Mouse (Mus musculus): Measurements from ENCODE around the gene Taz. TPM values are rescaled to one million over a fixed set of nuclear protein-coding genes. Genes with fewer than 3 reads are reported as not detected.

Gene Taz
- 84.0 and 87.7 TPM in 2 replicates for polyA plus RNA-seq (2015; fragmentation: Nextera tagmentation; extraction: Ambion mirVana)

- H3K9ac ChIP-seq (replicated peaks) = peak within 1 kb of the TSS; percentile 60
- ATAC-seq (ENCODE audit: low FRiP score) = peak; percentile 65
- H3K27ac ChIP-seq (replicated peaks) = peak within 1 kb of the TSS; percentile 85
- peak within 1 kb of the TSS; percentile 60 for H3K4me3 ChIP-seq (replicated peaks)
- H3K27me3 ChIP-seq (replicated peaks) = no peaks in the 10 kb centered on the region
- 21% methylated on average over 16 of the region's 16 CpGs for WGBS
- H3K36me3 ChIP-seq = no peaks in the 10 kb centered on the region
- peak within 1 kb of the TSS; percentile 67 for H3K4me2 ChIP-seq
- H3K4me1 ChIP-seq = peaks cover 19% of the 10 kb centered on the region
- no peaks in the 10 kb centered on the region for H3K9me3 ChIP-seq (replicated peaks)
Observed at GRCm38 (mm10) chrX:74281732-74282394, at the start of gene Taz, which contains the start of gene Dnase1l1. Gene Taz, plus strand, starts transcription at chrX:74281912. Gene Dnase1l1, minus strand, starts transcription at chrX:74282337.

DNA sequence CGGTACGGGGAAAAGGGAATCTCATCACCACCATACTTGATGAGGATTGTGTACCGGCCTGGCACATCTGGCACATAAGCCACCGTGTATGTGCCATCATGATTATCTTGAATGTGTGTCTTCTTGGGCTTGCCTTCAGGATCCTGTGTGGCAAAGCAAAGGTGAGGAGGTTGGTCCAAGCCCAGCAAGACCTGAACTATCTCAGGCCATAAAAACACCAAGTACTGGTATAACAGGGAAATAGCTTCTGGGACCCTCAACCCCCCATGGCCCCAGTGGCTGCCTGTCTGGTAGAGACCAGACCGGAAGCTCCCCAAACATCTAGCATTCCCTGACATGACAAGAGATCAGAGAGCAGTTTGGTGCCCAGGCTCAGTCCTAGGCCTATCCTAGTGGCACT, 48.5 kb upstream of the Taz start:
- no peaks in the 10 kb centered on the region for H3K27me3 ChIP-seq (replicated peaks)
- WGBS = 94% methylated on average over 5 of the region's 5 CpGs
- peaks cover 80% of the 10 kb centered on the region for H3K36me3 ChIP-seq
- no peak overlapping the region for H3K9ac ChIP-seq (replicated peaks)
- no peak overlapping the region for H3K4me2 ChIP-seq
- H3K4me3 ChIP-seq (replicated peaks) = no peak overlapping the region
- ATAC-seq (ENCODE audit: low FRiP score) = no peak
- H3K9me3 ChIP-seq (replicated peaks) = no peaks in the 10 kb centered on the region
- no peaks in the 10 kb centered on the region for H3K4me1 ChIP-seq
- H3K27ac ChIP-seq (replicated peaks) = no peak overlapping the region

DNA sequence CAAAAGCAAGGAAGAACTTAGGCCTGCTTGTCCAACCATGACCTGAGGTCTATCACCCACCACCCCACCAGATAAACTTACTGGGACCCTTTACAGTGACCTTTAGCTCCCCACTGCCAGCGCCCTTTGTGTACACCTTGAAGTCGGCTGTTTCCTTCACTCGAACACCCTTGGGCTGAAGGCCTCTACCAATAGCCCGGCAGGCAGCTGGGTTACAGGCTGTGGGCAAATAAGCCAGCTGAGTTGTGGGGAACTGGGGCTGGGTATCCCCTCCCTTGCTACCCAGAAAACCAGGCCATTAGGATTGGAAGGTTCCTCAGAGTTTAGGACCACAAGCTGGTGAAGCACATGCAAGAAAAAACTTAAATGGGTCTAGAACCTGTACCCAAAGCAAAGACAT, 41.4 kb upstream of the Taz start:
- H3K4me2 ChIP-seq = no peak overlapping the region
- no peaks in the 10 kb centered on the region for H3K27me3 ChIP-seq (replicated peaks)
- H3K4me3 ChIP-seq (replicated peaks) = no peak overlapping the region
- H3K27ac ChIP-seq (replicated peaks) = no peak overlapping the region
- peaks cover 59% of the 10 kb centered on the region for H3K36me3 ChIP-seq
- H3K4me1 ChIP-seq = peaks cover 11% of the 10 kb centered on the region
- H3K9me3 ChIP-seq (replicated peaks) = no peaks in the 10 kb centered on the region
- 91% methylated on average over 4 of the region's 4 CpGs for WGBS
- H3K9ac ChIP-seq (replicated peaks) = no peak overlapping the region
- ATAC-seq (ENCODE audit: low FRiP score) = no peak

- peak overlapping the region; percentile 54 for H3K4me3 ChIP-seq (replicated peaks)
Observed at GRCm38 (mm10) chrX:74243396-74243795, 38.3 kb upstream of the Taz start.

DNA sequence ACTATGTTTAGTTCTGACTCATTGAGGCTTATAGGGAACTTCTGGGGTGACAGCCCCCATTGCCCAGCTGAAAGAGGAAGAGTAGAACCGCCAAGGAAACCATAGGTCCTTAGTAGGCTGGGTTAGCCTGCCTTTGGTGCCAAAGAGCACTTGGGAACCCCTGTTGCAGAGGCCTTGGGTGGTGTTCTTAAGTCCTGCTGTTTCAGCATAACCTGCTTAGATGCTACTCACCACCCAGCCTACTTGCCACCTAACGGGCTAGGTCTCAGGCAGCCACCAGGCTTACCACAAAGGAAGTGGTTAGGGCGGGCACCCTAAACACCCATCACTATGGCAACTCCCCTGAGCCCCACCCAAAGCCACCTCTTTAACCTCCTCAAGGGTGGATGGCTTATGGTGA, 37.9 kb upstream of the Taz start:
- no peak for ATAC-seq (ENCODE audit: low FRiP score)
- Histone ChIP-seq H3K27ac (replicated peaks) (no peak overlapping the region), H3K27me3 (replicated peaks) (no peaks in the 10 kb centered on the region), H3K9ac (replicated peaks) (no peak overlapping the region; the same call in 1 of the 2 replicates), H3K4me2 (peak overlapping the region; percentile 60), H3K36me3 (peaks cover 38% of the 10 kb centered on the region), H3K4me3 (replicated peaks) (peak overlapping the region; percentile 54), H3K9me3 (replicated peaks) (no peaks in the 10 kb centered on the region), H3K4me1 (peaks cover 11% of the 10 kb centered on the region)
- WGBS = 71% methylated on average over 3 of the region's 3 CpGs

More at GRCm38 (mm10) chrX:74243396-74243795, 38.3 kb upstream of the Taz start:
- H3K36me3 ChIP-seq = peaks cover 38% of the 10 kb centered on the region
- no peak overlapping the region for H3K27ac ChIP-seq (replicated peaks)
- H3K27me3 ChIP-seq (replicated peaks) = no peaks in the 10 kb centered on the region
- no peak overlapping the region; the same call in 1 of the 2 replicates for H3K9ac ChIP-seq (replicated peaks)
- H3K9me3 ChIP-seq (replicated peaks) = no peaks in the 10 kb centered on the region
- H3K4me2 ChIP-seq = peak overlapping the region; percentile 60
- peaks cover 11% of the 10 kb centered on the region for H3K4me1 ChIP-seq
- 86% methylated on average over 2 of the region's 2 CpGs for WGBS
- no peak for ATAC-seq (ENCODE audit: low FRiP score)

DNA sequence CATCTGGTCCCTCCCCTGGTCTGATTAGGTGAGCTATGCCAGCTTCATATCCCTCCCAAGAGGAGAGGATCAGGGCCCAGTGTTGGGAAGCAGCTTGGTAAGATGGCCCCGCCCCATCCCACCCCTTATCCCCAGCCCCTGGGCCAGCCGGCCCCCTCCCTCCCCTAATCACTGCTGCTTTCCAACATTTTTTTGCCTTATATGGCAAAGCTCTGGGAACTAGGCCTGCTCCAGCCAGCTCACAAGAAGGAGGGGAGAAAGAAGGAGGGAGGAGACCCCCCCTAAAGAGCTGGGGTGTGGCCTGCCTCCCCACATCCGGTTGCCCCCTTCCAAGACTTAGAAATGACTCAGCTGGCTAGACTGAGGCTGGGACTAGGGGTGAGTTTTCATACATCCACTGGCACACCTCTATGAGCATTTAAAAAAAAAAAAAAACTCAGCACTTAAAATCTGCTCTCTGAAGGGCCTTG, 37.1 kb upstream of the Taz start:
- 36% methylated on average over 3 of the region's 3 CpGs for WGBS
- no peaks in the 10 kb centered on the region for H3K27me3 ChIP-seq (replicated peaks)
- H3K36me3 ChIP-seq = peaks cover 30% of the 10 kb centered on the region
- peak overlapping the region; percentile 60 for H3K4me2 ChIP-seq
- H3K27ac ChIP-seq (replicated peaks) = peak overlapping the region; percentile 89
- ATAC-seq (ENCODE audit: low FRiP score) = peak; percentile 18
- peak overlapping the region; percentile 54 for H3K4me3 ChIP-seq (replicated peaks)
- H3K4me1 ChIP-seq = peaks cover 15% of the 10 kb centered on the region
- H3K9ac ChIP-seq (replicated peaks) = peak overlapping the region; percentile 65
- no peaks in the 10 kb centered on the region for H3K9me3 ChIP-seq (replicated peaks)

- 32% methylated on average over 1 of the region's 1 CpGs for WGBS
- peak overlapping the region; percentile 54 for H3K4me3 ChIP-seq (replicated peaks)
- no peaks in the 10 kb centered on the region for H3K9me3 ChIP-seq (replicated peaks)
- ATAC-seq (ENCODE audit: low FRiP score) = no peak
- no peaks in the 10 kb centered on the region for H3K27me3 ChIP-seq (replicated peaks)
- H3K9ac ChIP-seq (replicated peaks) = peak overlapping the region; percentile 65
- peaks cover 15% of the 10 kb centered on the region for H3K4me1 ChIP-seq
- H3K27ac ChIP-seq (replicated peaks) = peak overlapping the region; percentile 89
- peak overlapping the region; percentile 60 for H3K4me2 ChIP-seq
- H3K36me3 ChIP-seq = peaks cover 25% of the 10 kb centered on the region
Observed at GRCm38 (mm10) chrX:74245107-74245506, 36.6 kb upstream of the Taz start.

DNA sequence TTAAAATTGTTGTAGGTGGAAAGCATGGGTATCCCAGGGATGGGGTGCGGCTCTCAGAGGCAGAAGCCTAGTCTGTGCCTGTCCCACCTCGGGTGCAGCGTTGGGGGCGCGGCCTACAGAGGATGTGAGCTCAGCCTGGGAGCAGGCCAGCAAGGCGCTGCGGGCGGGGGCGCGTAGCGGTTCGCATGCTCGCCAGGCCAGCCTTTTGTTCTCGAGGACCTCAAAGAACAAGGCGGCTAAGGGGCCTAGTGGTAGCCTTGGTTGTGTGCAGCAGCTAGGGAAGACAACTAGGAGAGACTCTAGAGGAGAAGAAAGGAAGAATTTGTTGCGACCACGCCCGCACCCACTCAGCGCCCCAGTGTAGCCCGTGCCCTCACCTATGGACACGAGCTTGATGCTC, 36.0 kb upstream of the Taz start:
- H3K9me3 ChIP-seq (replicated peaks) = no peaks in the 10 kb centered on the region
- peak overlapping the region; percentile 65 for H3K9ac ChIP-seq (replicated peaks)
- peak overlapping the region; percentile 54 for H3K4me3 ChIP-seq (replicated peaks)
- ATAC-seq (ENCODE audit: low FRiP score) = peak; percentile 60
- peak overlapping the region; percentile 89 for H3K27ac ChIP-seq (replicated peaks)
- WGBS = 23% methylated on average over 17 of the region's 21 CpGs
- peaks cover 19% of the 10 kb centered on the region for H3K36me3 ChIP-seq
- no peaks in the 10 kb centered on the region for H3K27me3 ChIP-seq (replicated peaks)
- H3K4me1 ChIP-seq = peaks cover 15% of the 10 kb centered on the region
- peak overlapping the region; percentile 60 for H3K4me2 ChIP-seq

DNA sequence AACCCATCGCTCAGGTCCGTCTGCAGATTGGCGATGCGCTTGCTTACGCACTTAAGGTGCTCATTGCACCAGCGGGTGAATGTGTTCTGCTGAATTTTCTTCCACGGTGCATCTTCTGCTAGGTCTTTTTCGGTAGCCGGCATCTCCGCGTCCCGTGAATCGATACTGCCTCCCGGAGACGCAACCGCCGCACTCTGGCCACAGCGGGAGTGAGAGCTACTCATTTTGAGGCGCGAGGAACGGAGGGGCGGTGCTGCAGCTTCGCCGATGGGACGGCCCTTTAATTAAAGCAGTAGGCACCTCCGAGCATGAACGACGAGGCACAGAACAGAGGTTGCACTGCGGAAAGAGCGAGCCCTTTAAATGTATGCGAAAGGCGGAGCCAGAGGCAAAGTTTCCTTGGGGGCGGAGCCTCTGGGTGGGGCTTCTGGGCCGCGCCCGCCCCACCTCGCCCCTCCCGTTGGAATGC, 35.5 kb upstream of the Taz start:
- H3K4me2 ChIP-seq = peak overlapping the region; percentile 60
- 20% methylated on average over 38 of the region's 38 CpGs for WGBS
- H3K36me3 ChIP-seq = peaks cover 14% of the 10 kb centered on the region
- H3K27me3 ChIP-seq (replicated peaks) = no peaks in the 10 kb centered on the region
- no peaks in the 10 kb centered on the region for H3K9me3 ChIP-seq (replicated peaks)
- peak; percentile 91 for ATAC-seq (ENCODE audit: low FRiP score)
- H3K9ac ChIP-seq (replicated peaks) = peak overlapping the region; percentile 65
- peak overlapping the region; percentile 89 for H3K27ac ChIP-seq (replicated peaks)
- peak overlapping the region; percentile 54 for H3K4me3 ChIP-seq (replicated peaks)
- peaks cover 15% of the 10 kb centered on the region for H3K4me1 ChIP-seq

GRCm38 (mm10) chrX:74246693-74247092, 35.0 kb upstream of the Taz start:
- peaks cover 15% of the 10 kb centered on the region for H3K4me1 ChIP-seq
- H3K9me3 ChIP-seq (replicated peaks) = no peaks in the 10 kb centered on the region
- 35% methylated on average over 14 of the region's 15 CpGs for WGBS
- peak; percentile 17; the same call in 1 of the 2 replicates for ATAC-seq (ENCODE audit: low FRiP score)
- no peaks in the 10 kb centered on the region for H3K27me3 ChIP-seq (replicated peaks)
- peak overlapping the region; percentile 41 for H3K9ac ChIP-seq (replicated peaks)
- H3K36me3 ChIP-seq = peaks cover 10% of the 10 kb centered on the region
- H3K4me2 ChIP-seq = peak overlapping the region; percentile 60
- H3K4me3 ChIP-seq (replicated peaks) = peak overlapping the region; percentile 54
- peak overlapping the region; percentile 73; the same call in 1 of the 2 replicates for H3K27ac ChIP-seq (replicated peaks)

DNA sequence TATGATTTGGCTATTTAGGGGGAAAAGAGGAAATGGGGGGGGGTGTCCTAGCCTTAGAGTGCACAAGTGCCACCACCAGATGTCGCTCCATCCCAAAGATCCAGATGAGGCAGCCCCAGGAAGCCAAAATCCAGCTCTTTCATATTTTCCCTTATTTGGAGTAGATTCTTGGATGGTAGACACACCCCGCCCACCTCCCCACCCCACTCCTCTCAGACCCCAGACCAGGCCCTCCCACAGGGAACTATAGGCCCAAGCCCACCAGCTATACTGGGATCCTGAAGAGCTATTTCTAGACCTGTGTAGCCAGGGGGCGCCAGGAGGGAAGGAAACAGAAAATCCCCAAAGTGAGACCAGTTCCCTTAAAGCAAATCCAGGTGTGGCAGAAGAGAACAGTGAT, 33.1 kb upstream of the Taz start:
- peak overlapping the region; percentile 64 for H3K4me2 ChIP-seq
- no peak for ATAC-seq (ENCODE audit: low FRiP score)
- H3K36me3 ChIP-seq = no peaks in the 10 kb centered on the region
- 27% methylated on average over 3 of the region's 3 CpGs for WGBS
- peaks cover 11% of the 10 kb centered on the region for H3K4me1 ChIP-seq
- H3K9ac ChIP-seq (replicated peaks) = no peak overlapping the region
- 0 out of 2 replicates have a peak overlapping the region, but pooled peaks have one; percentile 44 for H3K4me3 ChIP-seq (replicated peaks)
- H3K27me3 ChIP-seq (replicated peaks) = no peaks in the 10 kb centered on the region
- H3K9me3 ChIP-seq (replicated peaks) = no peaks in the 10 kb centered on the region
- no peak overlapping the region; the same call in 1 of the 2 replicates for H3K27ac ChIP-seq (replicated peaks)

DNA sequence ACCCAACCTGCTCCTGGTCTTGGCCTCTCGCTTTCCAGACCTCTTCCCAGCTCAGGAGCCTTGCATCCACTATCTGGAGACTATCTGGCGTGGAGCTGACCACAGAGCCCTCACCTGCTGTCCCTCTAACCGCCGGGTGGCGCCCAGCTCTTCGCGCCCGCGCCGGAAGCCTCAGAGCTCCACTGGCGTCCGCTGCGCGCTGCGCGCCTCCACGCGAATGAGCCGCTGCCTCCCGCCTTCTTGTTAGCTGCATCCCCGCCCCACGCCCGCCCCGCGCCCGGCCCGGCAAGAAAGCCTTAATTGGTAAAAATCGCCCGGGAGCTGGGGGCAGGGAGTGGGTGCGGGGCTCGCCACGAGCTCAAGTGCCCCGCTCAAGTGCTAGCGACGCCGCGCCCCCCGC, 32.1 kb upstream of the Taz start, which contains the start of gene Flna:
TSS of gene Flna (minus strand) at position 206 of the 400 bp plus-strand sequence.
- peaks cover 5% of the 10 kb centered on the region; the same call in 1 of the 2 replicates for H3K4me1 ChIP-seq
- peak within 1 kb of the TSS; percentile 60 for H3K27ac ChIP-seq (replicated peaks)
- H3K36me3 ChIP-seq = no peaks in the 10 kb centered on the region
- peak within 1 kb of the TSS; percentile 49 for H3K9ac ChIP-seq (replicated peaks)
- H3K9me3 ChIP-seq (replicated peaks) = no peaks in the 10 kb centered on the region
- 24% methylated on average over 38 of the region's 38 CpGs for WGBS
- peak within 1 kb of the TSS; percentile 64 for H3K4me2 ChIP-seq
- H3K4me3 ChIP-seq (replicated peaks) = peak within 1 kb of the TSS; percentile 44
- no peak for ATAC-seq (ENCODE audit: low FRiP score)
- H3K27me3 ChIP-seq (replicated peaks) = no peaks in the 10 kb centered on the region

Measured in neural tube, embryonic 15.5 days (tissue).